Mouse (Mus musculus): ENCODE data around the gene Pak1. TPM values are rescaled to one million over a fixed set of nuclear protein-coding genes. Genes with fewer than 3 reads are reported as not detected.

Pak1 gene
- 100 and 104 TPM in 2 replicates for polyA plus RNA-seq (2012; rRNA removed)

GRCm38 (mm10) chr7:97788190-97788668 lies at the start of gene Pak1:
Gene Pak1 (plus strand): TSS chr7:97788541.

GRCm38 (mm10) chr7:97919742-97920141 lies 131.4 kb downstream of the Pak1 start, which contains the start of gene Gdpd4:
Gene Gdpd4 (plus strand): TSS chr7:97919955.

Other genes with a start within 250 kb of the Pak1 start
- gene Aamdc, start 209.0 kb upstream of the Pak1 start, polyA plus RNA-seq (2012; rRNA removed), result 44.3 and 46.6 TPM in 2 replicates
- 16.9 and 17.3 TPM in 2 replicates for gene Rsf1, start 208.7 kb upstream of the Pak1 start, polyA plus RNA-seq (2012; rRNA removed)
- 120 and 125 TPM in 2 replicates for gene Clns1a, start 91.9 kb upstream of the Pak1 start, polyA plus RNA-seq (2012; rRNA removed)
- 8.4 and 8.9 TPM in 2 replicates for gene Aqp11, start 50.3 kb upstream of the Pak1 start, polyA plus RNA-seq (2012; rRNA removed)
- not detected in 2 replicates for gene Gdpd4, start 131.4 kb downstream of the Pak1 start, polyA plus RNA-seq (2012; rRNA removed)

All from central nervous system, embryonic 14 days (tissue).